Mouse (Mus musculus) mouse embryonic stem cell (cell line): ENCODE measurements around the gene Apaf1.

Source experiments
- in situ Hi-C, 2 experiments: fragments of 300-500 bp; cut with MboI; formaldehyde crosslinking; loops; 1 replicate in 1 of 2; 3 replicates in 1 of 2; pipeline ENCODE4 v1.14.3; 2019 to 2020; ENCODE audit warnings: low sequenced_read_pairs in 2 of 2, low pct_unique_long_range_greater_than_20kb in 1 of 2, mixed read lengths in 1 of 2; ENCODE audit not compliant: unreplicated experiment in 1 of 2

Gene Apaf1

GRCm38 (mm10) chr10:91005858-91006538, 76.6 kb downstream of the Apaf1 start:
- in situ Hi-C loops, result no loop called here

- in situ Hi-C loops, result no loop called here
These were observed 81.1 kb downstream of the Apaf1 start for GRCm38 (mm10) chr10:91001421-91001820.

GRCm38 (mm10) chr10:90999899-91000298, 82.7 kb downstream of the Apaf1 start:
- in situ Hi-C loops, result no loop called here

GRCm38 (mm10) chr10:90993869-90994268, 88.7 kb downstream of the Apaf1 start:
- in situ Hi-C loops, result no loop called here

GRCm38 (mm10) chr10:90992237-90992636, 90.3 kb downstream of the Apaf1 start:
- in situ Hi-C loops, result no loop called here

GRCm38 (mm10) chr10:90990340-90990739, 92.2 kb downstream of the Apaf1 start:
- in situ Hi-C loops, result no loop called here

- in situ Hi-C loops, result no loop called here
These were observed 99.5 kb downstream of the Apaf1 start for GRCm38 (mm10) chr10:90983046-90983445.

GRCm38 (mm10) chr10:90981811-90982210, 100.8 kb downstream of the Apaf1 start:
- in situ Hi-C loops, result no loop called here

GRCm38 (mm10) chr10:90974491-90974890, 108.1 kb downstream of the Apaf1 start:
- in situ Hi-C loops, result no loop called here

GRCm38 (mm10) chr10:90974084-90974483, 108.5 kb downstream of the Apaf1 start:
- in situ Hi-C loops, result no loop called here

- in situ Hi-C loops, result no loop called here
These were observed 112.0 kb downstream of the Apaf1 start for GRCm38 (mm10) chr10:90970560-90970959.

GRCm38 (mm10) chr10:90969355-90970174, 113.0 kb downstream of the Apaf1 start:
- in situ Hi-C loops, result no loop called here

GRCm38 (mm10) chr10:90968247-90968646, 114.3 kb downstream of the Apaf1 start:
- in situ Hi-C loops, result no loop called here

GRCm38 (mm10) chr10:90966821-90967220, 115.7 kb downstream of the Apaf1 start:
- in situ Hi-C loops, result no loop called here

GRCm38 (mm10) chr10:90965671-90966315, 116.8 kb downstream of the Apaf1 start:
- in situ Hi-C loops, result no loop called here

GRCm38 (mm10) chr10:90964511-90964910, 118.1 kb downstream of the Apaf1 start:
- in situ Hi-C loops, result no loop called here

GRCm38 (mm10) chr10:90960374-90960773, 122.2 kb downstream of the Apaf1 start:
- in situ Hi-C loops, result no loop called here

- in situ Hi-C loops, result no loop called here
These were observed 128.7 kb downstream of the Apaf1 start for GRCm38 (mm10) chr10:90953821-90954220.

- in situ Hi-C loops, result no loop called here
These were observed 129.4 kb downstream of the Apaf1 start for GRCm38 (mm10) chr10:90953103-90953709.
